Mouse (Mus musculus) testis, adult 2 months (tissue): Measurements from ENCODE around the gene Rabep1. TPM values are rescaled to one million over a fixed set of nuclear protein-coding genes. Genes with fewer than 3 reads are reported as not detected.
A peak's percentile ranks its signal among the peaks of the same experiment; 100 is the strongest.

Experiments used
- H3K27ac ChIP-seq: fragments of 200-500 bp; 2 replicates; pipeline ENCODE4 v1.5.1; 2012; ENCODE audit warnings: low read depth, low read length; ENCODE audit not compliant: control insufficient read depth, insufficient read depth
- H3K27me3 ChIP-seq: fragments of 200-500 bp; 2 replicates; pipeline ENCODE4 v1.6.1; 2012; ENCODE audit warnings: mild to moderate bottlenecking, low read length, moderate library complexity; ENCODE audit not compliant: control insufficient read depth, insufficient read depth
- H3K36me3 ChIP-seq: fragments of 200-500 bp; 2 replicates; pipeline ENCODE4 v1.6.1; 2012; ENCODE audit warnings: mild to moderate bottlenecking, low read length; ENCODE audit not compliant: control insufficient read depth, insufficient read depth
- H3K4me1 ChIP-seq: fragments of 200-500 bp; 2 replicates; pipeline ENCODE4 v1.6.1; 2012; ENCODE audit warnings: low read length; ENCODE audit not compliant: control insufficient read depth, insufficient read depth
- H3K4me3 ChIP-seq: fragments of 200-500 bp; 2 replicates; pipeline ENCODE4 v1.5.1; 2012; ENCODE audit warnings: low read depth, mild to moderate bottlenecking, low read length, moderate library complexity, mixed read lengths; ENCODE audit not compliant: control insufficient read depth
- CTCF ChIP-seq: fragments of 200-500 bp; IDR thresholded peaks from 2 replicates; pipeline ENCODE4 v1.5.1; 2012; ENCODE audit warnings: low read depth, mild to moderate bottlenecking, inconsistent platforms, low read length, moderate library complexity; ENCODE audit not compliant: control insufficient read depth, insufficient read depth, insufficient replicate concordance
- POLR2A ChIP-seq: fragments of 200-500 bp; IDR thresholded peaks from 2 replicates; pipeline ENCODE4 v1.6.1; 2012; ENCODE audit warnings: low read depth, mild to moderate bottlenecking, inconsistent platforms, low read length, moderate library complexity; ENCODE audit not compliant: control insufficient read depth
- polyA plus RNA-seq: library from polyadenylated mRNA; depleted of rRNA; stranded (reverse); fragments of >200 nt; gene quantifications from 2 replicates; pipeline ENCODE4 v1.2.3, GENCODE M21; 2012

Gene Rabep1
- polyA plus RNA-seq, 1 experiment: 3.4 TPM

GRCm38 (mm10) chr11:70807630-70808029, 36.9 kb upstream of the Rabep1 start:
- H3K4me1 ChIP-seq: peaks cover 8% of the 10 kb centered on the region
- no peak overlapping the region for H3K4me3 ChIP-seq
- no peaks in the 10 kb centered on the region for H3K27me3 ChIP-seq
- H3K36me3 ChIP-seq: no peaks in the 10 kb centered on the region
- TF ChIP-seq POLR2A (no peak), CTCF (no peak)
- H3K27ac ChIP-seq: no peak overlapping the region

GRCm38 (mm10) chr11:70808101-70808500, 36.5 kb upstream of the Rabep1 start:
- no peaks in the 10 kb centered on the region for H3K36me3 ChIP-seq
- H3K27ac ChIP-seq: no peak overlapping the region
- TF ChIP-seq POLR2A: no peak
- no peak for TF ChIP-seq CTCF
- no peaks in the 10 kb centered on the region for H3K27me3 ChIP-seq
- H3K4me3 ChIP-seq: no peak overlapping the region
- H3K4me1 ChIP-seq: peaks cover 8% of the 10 kb centered on the region

GRCm38 (mm10) chr11:70809011-70809410, 35.6 kb upstream of the Rabep1 start:
- Histone ChIP-seq H3K4me1 (peaks cover 8% of the 10 kb centered on the region), H3K27ac (no peak overlapping the region), H3K36me3 (no peaks in the 10 kb centered on the region), H3K4me3 (no peak overlapping the region), H3K27me3 (no peaks in the 10 kb centered on the region)
- no peak for TF ChIP-seq POLR2A
- no peak for TF ChIP-seq CTCF

- H3K36me3 ChIP-seq: no peaks in the 10 kb centered on the region
- no peaks in the 10 kb centered on the region for H3K27me3 ChIP-seq
- H3K4me3 ChIP-seq: no peak overlapping the region
- no peak overlapping the region for H3K27ac ChIP-seq
- no peaks in the 10 kb centered on the region; the same call in 1 of the 2 replicates for H3K4me1 ChIP-seq
- no peak for TF ChIP-seq POLR2A
- TF ChIP-seq CTCF: no peak
Measured at GRCm38 (mm10) chr11:70811041-70811440, 33.5 kb upstream of the Rabep1 start.

- TF ChIP-seq POLR2A: no peak
- no peak for TF ChIP-seq CTCF
Measured at GRCm38 (mm10) chr11:70811471-70812240, 32.9 kb upstream of the Rabep1 start.

GRCm38 (mm10) chr11:70812365-70812764, 32.2 kb upstream of the Rabep1 start, which contains the start of gene Scimp:
Scimp (minus strand) TSS chr11:70812586.
- no peaks in the 10 kb centered on the region for H3K36me3 ChIP-seq
- H3K27ac ChIP-seq: no peak within 1 kb of the TSS
- H3K27me3 ChIP-seq: no peaks in the 10 kb centered on the region
- no peak within 1 kb of the TSS for H3K4me3 ChIP-seq
- H3K4me1 ChIP-seq: no peaks in the 10 kb centered on the region
- TF ChIP-seq POLR2A (no peak), CTCF (no peak)

More at GRCm38 (mm10) chr11:70811471-70812240, 32.9 kb upstream of the Rabep1 start:
- Histone ChIP-seq H3K36me3 (no peaks in the 10 kb centered on the region), H3K27me3 (no peaks in the 10 kb centered on the region), H3K27ac (no peak overlapping the region), H3K4me3 (no peak overlapping the region), H3K4me1 (no peaks in the 10 kb centered on the region; the same call in 1 of the 2 replicates)

- H3K36me3 ChIP-seq: no peaks in the 10 kb centered on the region
- H3K27ac ChIP-seq: no peak overlapping the region
- TF ChIP-seq CTCF (no peak), POLR2A (no peak)
- no peak overlapping the region for H3K4me3 ChIP-seq
- no peaks in the 10 kb centered on the region for H3K4me1 ChIP-seq
- H3K27me3 ChIP-seq: no peaks in the 10 kb centered on the region
Measured at GRCm38 (mm10) chr11:70815071-70815470, 29.5 kb upstream of the Rabep1 start.

- Histone ChIP-seq H3K4me3 (no peak overlapping the region), H3K36me3 (no peaks in the 10 kb centered on the region), H3K27me3 (no peaks in the 10 kb centered on the region), H3K4me1 (no peaks in the 10 kb centered on the region), H3K27ac (no peak overlapping the region)
- no peak for TF ChIP-seq POLR2A
- TF ChIP-seq CTCF: peak; percentile 38; the same call in 1 of the 2 replicates
Measured at GRCm38 (mm10) chr11:70815498-70816078, 29.0 kb upstream of the Rabep1 start.
